Mouse (Mus musculus) heart, postnatal 10 days (tissue): ENCODE measurements around the gene Nup153. TPM values are rescaled to one million over a fixed set of nuclear protein-coding genes. Genes with fewer than 3 reads are reported as not detected.

ENCODE experiments used
- total RNA-seq, 2 experiments: library from RNA; stranded (reverse); gene quantifications; 2 replicates each; pipeline ENCODE4 v1.2.3; 2021

Nup153 gene
- total RNA-seq, 2 experiments from 2014 or later, result 39.2 to 45.0 TPM

Other genes starting within 250 kb of the Nup153 start
- gene Cap2, start 226.1 kb downstream of the Nup153 start, total RNA-seq, result 100 to 1,000 TPM; 127 to 146 TPM
- 10 to 100 TPM; 44.7 to 44.8 TPM for gene Fam8a1, start 58.4 kb downstream of the Nup153 start, total RNA-seq
- gene Kif13a, start 201.9 kb upstream of the Nup153 start, total RNA-seq, result 100 to 1,000 TPM in 1 of 2 experiments, 10 to 100 TPM in 1; 98.7 to 101 TPM